Mouse (Mus musculus): ENCODE results near the gene Sh3bp5.

Gene Sh3bp5

DNA sequence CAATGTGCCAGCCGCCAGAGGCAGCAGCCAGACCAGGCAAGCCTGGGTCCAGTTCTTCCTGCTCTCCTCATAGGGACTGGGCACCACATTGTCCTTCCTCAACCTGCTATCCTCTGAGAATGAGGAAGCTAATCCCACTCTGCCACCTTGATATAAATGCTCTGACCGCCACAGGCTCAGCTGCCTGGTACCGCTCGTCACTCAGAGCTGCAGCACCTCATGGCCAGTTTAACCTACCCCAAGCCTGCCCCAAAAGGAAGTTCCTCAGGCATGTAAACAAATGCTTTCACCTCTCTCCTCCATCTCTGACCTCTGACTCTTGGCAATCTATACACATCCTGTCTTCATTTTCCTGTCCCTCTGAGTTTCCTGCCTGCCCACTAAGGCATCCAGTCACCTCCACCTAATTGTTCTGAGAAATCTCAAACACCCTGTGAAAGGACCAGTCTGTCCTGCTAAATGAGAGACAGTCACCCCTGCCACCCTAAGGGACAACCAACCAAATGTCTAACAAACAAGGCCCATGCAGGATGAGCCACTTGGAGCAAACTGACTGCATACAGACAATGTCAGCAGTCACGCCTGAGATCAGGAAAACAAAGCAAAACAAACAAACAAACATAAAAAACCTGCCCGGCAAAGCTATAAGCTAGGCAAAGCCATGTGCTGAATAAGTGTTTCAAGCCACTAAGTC is 27.8 kb downstream of the Sh3bp5 start:
- DNase-seq, result no peak

DNA sequence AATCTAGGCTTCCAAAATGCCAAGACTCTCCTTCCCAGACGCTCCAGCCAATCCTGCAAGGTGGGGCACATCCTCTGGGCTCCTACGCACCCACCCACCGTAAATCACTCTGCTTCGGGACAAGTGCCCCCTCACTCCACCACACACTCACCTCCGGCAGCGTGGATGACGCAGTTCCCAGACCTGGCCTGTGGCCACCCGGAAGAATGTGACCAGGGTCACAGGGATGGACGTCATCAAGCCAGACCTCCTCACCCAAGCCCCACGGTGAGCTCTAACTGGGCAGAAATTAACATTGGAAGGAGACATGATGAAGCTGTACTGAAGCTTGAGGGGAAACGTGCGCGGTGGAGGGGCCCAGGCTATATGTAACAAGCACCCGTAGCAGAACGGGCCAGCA is 28.7 kb downstream of the Sh3bp5 start:
- no peak for DNase-seq

DNA sequence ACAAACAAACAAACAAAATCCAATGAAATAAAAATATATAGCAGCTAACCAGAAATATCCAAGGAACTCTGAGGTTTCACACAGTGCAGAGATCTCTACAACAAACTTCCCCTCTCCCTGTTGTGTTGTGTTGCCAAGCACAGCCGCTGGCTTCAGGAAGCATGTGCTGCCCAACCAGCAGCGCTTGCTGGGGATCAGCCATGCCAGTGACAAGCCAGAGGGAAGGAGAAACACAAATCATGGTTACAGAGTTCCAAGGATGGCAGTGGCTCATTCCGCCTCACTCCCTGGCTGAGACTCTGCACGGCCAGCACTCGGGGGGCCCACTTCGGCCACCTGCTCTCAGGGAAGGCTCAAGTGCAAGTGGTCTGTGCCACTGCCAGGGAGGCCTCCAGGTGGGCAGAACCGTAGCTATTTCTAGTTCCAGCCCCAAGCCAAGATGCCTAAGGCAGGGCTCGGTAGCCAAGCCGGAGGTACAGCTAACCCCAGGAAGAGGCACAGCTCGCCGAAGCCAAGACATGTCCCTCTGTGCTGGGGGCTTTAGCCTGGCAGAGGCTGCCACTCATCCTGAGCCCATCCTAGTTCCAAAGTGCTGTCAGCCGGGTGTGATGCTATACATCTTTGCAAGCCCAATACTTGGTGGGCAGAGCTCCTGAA is 29.6 kb downstream of the Sh3bp5 start:
- DNase-seq, result no peak

DNA sequence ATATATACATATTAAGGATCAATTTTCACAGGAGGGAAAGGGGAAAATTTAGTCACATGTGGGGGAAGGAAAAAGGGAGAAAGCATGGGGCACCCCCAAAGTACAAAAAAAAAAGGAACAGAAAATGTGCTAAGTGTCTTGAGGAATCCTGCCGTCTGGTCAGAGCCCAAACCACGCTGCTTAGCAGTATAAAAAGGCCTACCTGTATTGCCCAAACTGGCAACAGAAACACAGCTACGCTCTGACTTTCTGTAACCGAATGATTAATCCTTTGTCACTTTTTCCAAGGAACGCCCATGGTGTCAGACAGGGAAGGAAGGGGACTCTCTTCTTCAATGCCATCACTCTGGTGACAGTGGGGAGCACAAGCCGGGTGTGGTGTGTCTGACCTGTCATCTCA is 30.2 kb downstream of the Sh3bp5 start:
- DNase-seq, result no peak

DNA sequence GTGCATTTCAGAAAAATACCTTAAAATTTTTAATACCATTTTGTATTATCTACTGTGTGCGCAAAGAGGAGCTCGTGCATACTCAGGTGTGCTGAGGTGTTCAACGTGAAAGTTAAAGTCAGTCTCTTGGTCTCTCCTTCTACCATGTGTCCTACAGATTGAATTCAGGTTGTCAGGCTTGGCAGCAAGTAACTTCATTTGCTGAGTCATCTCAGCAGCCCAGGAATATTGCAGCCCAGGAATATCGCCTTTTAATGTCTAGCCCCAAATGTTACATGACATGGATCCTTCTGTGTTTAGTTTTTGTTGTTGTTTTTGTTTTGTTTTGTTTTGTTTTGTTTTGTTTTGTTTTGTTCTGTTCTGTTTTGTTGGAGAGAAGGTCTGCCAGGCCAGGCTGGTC is 31.2 kb downstream of the Sh3bp5 start:
- no peak for DNase-seq

DNA sequence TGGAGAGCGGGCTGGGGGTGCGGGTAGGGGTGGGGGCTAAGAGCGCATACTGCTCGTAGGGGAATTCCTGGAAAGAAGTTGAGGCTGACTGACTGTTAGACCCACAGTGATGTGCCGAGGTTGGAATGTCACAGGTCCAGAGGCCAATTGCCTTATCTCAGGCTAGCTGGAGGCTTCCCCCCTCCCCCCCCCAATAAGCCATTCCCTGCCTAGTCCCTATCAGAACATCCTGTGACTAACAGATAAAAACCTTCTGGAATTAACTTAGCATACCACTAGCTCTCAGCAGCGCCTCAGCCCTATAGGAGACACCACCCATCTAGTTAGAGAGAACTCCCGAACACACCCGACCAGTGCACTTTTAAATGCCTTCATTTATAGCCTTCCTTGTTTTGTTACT is 31.9 kb downstream of the Sh3bp5 start:
- no peak for DNase-seq

DNA sequence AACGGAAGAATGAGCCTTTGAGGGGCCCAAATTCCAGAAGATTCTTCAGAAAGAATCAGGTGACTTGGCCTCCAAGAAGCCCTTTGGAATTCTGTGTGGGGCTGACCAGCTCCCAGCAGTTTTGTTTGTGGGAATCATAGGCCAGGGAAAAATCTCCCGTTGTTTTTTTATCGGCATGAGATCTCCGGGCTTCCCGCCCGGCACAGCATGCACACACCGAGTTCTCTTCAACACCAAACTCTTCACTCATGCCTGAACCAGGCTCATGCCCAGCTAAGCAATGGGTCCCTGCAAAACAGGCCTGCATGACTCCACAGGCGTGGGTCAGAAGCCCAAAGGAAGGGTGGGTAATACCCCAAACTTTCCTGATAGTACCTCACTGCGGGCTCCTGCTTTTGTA is 32.3 kb downstream of the Sh3bp5 start:
- no peak for DNase-seq

DNA sequence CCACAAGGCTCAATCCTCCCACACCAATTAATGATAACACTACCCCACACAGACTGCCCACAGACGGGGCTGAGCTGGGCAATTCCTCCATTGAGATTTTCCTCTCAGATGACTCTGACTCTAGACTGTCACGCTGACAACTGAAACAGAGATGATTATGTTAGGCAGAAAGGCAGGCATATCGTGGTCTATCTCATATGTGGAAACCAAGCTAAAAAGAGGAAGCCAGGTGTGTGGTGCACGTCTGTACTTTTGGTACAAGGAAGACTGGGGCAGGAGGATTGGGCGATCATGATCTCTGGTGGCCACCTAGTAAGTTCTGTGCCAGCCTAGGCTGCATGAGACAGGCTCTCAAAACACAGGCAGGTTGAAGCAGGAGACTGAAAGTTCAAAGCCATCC is 33.2 kb downstream of the Sh3bp5 start:
- no peak for DNase-seq

DNA sequence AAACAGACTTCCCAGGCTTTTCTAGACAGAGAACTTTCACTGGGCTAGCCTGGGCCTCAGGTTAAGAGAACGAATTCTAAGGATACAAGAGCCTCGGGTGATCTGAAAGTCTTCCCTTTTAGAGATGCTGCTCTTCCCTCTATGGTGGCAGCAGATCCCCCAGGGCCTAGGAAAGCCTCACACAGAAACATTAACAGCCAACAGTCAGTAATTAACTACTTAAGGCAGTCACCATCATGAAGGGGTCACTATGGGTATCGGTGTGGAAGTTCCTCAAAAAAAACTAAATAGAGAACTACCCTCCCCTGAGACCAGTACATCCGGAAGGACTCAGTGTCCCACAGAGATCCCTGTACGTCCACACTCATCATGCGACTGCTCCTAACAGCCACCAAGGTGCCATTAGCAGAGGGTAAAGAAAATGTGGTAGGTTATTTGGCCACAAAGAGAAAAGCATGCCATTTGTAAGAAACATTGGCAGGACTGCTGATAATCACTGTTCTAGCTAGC is 33.9 kb downstream of the Sh3bp5 start:
- DNase-seq, result no peak

DNA sequence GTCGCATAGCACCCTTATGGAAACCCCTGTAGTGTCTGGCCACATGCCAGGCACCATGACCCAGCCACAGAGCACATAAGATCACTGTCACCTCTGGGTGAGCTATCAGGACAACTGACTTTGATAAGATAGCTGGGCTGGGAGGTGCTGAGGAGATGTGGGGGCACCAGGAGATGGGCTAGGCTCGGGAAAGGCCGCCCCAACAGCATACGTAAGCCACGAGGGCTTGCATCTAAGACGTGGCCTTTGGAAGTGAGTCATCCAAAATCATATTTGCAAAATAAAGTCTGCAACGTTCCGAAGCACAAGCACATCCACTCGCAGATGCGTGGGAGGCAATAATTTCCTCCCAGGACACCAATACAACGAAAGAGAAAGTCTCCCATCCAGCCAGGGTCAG is 35.0 kb downstream of the Sh3bp5 start:
- DNase-seq, result no peak

DNA sequence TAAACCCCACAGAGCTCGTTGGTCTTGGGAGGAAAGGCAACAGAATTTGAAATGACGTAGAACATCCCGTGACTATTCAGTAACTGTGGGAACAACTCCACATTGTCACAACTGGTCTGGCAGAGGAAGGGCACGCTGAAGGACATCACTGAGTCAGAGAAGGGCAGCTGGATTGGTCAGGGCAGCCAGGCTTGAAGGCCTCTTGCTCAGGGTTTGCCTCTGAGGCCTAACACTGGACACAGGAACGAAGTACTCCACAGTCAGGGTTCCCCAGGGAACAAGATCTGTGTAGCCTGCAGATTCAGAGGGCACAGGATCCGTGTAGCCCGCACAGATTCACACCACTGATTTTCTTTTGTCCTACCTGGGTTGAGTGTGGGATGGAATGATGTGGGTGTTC is 35.6 kb downstream of the Sh3bp5 start:
- DNase-seq, result no peak

DNA sequence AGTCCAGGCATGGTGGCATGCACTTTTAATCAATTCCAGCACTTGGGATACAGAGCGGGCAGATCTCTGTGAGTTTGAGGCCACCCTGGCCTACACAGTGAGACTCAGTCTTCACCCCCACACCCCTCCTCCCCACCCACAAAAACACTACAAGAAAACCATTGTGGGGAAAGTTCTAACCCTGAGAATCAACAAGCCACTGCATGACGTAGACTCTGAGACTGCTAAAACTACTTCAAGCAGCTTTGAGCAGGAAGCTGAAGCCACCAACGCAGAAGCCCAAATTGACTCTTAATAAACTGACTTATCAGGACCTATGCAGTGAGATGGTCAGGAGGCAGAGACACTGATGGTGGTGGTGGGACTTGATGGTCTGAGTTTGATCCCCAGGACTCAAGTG is 36.6 kb downstream of the Sh3bp5 start:
- DNase-seq, result no peak

DNA sequence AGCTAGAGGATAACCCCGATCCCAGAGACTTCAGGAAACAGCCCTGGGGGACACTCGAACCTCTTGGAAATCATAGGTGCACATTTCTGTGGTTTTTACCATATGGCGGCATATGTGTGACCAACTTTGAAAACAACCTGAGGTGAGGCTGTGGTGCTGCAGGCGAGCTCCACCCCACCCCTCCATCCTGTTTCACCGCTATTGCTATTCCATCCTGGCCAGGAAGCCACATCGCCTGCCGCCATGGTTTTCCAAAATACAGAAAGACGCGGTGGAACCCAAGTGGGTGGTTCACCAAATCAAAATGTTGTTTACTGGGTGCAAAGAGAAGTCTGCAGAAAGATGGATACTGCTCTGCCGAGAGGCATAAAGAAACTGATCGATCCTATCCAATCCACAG is 37.1 kb downstream of the Sh3bp5 start:
- DNase-seq, result no peak

DNA sequence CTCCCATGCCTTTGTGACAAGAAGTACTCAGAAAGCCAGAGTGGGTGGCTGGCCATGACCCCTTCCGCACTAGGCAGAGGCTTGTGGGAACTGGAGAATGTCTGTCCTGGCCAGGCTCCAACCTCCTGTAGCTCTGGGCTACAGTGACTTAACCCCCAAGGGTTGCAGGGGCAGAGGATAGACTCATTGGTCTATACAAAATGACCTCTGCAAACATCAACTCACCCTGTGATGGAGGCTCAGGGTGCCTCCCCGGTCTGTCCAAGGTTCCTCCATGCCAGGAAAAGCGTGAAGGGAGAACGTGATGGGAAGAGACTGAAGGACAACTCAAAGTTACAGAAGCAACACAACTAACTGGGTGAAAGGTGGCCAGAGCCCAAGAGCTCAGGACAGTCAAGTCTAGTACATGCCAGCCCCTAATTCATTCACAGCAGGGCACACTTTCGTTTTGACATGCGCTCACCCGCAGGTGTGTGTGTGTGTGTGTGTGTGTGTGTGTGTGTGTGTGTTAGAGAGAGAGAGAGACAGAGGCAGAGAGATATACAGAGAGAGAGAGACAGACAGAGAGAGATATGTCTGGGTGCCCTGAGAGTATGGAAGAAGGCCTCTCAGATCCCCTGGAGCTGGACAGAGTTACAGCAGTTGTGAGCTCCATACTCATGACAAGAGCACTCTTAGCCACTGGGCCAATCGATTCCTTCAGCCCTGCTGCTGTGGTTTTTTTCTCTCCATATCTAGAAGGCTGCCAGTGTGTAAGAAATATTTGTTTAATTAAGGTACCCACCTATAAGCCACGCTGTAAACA is 37.9 kb downstream of the Sh3bp5 start:
- no peak for DNase-seq

DNA sequence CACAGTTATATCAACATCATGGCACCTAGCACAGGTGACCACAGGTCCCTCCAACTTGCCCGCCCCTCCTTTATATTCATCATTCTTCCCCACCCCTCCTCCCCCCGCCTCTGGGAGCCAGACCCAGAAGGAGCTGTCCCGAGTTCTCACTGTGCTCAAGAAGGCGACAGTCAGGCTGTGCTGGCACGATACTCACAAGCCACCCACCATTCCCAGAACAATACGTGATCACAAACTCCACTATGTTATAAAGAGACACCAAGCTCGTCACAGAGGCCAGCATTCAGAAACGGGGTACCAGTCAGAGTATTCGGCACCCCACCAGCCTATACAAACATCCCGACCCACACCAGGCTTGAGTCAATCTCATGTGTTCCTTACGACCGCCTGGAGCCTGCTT is 38.5 kb downstream of the Sh3bp5 start:
- DNase-seq, result no peak

DNA sequence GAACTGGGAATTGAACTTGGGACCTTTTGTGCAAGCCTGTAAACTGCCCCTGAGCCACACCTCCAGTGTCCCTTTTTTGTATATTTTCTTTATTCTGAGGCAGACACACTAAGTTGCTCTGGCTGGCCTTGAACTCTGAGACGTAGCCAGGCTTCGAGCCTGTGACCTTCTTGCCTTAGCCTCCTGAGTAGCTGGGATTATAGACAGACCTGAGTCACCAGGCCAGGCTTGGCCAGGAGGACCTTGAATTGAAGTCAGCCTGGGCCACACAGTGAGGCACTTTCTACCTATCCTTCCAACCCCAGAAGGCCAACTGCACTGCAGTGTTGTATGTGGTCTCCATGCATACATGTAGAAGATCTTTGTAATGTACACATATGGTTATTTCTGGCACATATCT is 39.5 kb downstream of the Sh3bp5 start:
- DNase-seq, result no peak

DNA sequence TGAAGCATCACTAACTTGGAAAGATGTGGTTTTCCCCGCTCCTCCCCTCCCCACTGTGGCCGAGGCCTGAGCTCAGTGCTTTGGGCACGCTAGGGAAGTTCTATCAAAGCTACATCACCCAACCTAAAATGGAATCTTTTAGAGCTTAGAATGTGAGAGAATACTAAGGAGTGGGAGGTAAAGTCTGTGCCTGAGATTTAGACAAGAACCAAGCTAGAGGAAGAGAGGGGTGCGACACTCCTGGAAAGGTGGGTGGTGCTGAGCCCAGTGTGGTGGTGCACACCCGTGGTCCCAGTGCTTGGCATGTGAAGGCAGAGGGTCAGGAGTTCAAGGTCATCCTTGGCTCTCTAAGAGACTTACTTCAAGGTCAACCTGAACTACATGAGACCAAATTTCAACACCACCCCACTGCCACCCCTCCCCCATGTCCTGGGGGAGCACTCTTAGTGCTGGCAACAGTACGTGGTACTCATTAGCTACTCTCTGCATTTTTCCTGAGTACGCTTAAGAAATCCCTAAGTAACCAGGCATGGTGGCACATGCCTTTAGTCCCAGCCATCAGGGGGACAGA is 40.2 kb downstream of the Sh3bp5 start:
- no peak for DNase-seq

DNA sequence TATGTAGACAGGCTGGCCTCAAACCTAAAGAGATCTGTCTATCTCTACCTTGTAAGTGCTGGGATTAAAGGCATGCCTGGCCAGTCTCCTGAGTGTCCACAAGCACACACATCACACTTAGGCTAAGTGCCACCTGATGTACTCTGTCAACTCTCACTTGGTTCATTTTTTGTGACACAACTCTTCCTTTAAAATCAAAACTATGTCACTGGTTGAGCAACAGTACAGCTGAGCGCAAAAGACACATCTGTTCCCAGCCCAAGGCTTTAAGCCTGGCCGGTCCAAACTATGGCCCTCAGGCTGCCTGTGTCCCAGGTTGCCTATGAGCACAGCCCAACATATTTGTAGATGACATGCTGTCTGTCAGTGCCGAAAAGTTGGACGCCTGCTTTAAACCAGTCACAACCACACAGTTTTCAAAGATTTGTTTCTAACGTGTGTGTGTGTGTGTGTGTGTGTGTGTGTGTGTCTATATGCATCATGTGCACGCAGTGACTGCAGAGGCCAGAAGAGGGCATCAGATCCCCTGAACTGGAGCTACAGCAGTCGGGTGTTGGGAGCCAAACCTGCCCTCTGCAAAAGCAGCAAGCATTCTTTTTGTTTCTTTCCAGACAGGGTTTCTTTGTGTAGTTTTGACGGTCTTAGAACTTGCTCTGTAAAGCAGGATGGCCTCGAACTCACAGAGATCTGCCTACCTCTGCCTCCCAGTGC is 40.9 kb downstream of the Sh3bp5 start:
- DNase-seq, result no peak

DNA sequence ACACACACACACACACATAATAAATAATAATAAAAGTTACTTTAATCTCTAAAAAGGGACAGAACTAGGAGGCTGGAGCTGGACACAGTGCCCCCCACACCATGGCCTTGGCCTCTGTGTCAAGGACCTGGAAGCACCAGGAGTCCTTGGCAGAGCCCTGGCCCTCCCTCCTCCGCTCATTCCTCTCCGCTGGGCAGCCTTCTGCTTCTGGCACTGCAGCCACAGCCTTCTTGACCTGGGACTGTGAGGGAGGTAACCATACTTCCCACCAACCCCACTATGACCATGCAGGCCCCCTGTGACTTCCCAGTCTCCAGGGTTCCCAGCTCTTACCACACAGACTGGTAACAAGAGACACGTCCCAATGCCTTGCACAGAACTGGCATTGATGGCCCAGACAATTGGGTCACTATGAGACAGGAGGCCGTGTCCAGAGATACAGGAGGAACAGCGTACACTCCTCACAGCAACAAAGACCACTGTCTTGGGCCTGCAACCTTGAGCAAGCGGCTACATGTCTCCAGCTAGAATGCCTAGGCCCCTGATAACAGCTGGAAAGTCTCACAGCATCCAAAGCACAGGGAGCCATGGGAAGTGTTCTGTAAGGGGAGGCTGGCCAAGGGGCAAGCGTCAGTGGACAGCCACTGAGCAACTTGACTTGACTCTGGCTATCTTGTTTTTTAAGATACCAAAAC is 41.8 kb downstream of the Sh3bp5 start:
- DNase-seq, result no peak

DNA sequence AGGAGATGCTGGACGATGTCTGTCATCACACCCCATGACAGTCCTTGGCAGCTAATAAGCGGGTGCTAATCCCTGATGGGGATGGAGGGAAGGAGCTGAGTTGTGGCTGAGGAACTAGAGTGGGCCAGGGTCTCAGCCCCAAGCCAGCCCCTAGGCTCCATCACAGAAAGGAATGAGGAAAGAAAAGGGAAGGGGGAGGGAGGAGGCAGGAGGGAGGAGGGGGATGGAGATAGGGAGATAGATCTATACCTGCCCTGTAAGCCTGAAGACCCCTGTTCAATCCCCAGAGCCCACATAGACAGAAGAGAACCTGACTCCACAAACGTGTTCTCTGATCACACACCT is 42.4 kb downstream of the Sh3bp5 start:
- DNase-seq, result no peak

DNA sequence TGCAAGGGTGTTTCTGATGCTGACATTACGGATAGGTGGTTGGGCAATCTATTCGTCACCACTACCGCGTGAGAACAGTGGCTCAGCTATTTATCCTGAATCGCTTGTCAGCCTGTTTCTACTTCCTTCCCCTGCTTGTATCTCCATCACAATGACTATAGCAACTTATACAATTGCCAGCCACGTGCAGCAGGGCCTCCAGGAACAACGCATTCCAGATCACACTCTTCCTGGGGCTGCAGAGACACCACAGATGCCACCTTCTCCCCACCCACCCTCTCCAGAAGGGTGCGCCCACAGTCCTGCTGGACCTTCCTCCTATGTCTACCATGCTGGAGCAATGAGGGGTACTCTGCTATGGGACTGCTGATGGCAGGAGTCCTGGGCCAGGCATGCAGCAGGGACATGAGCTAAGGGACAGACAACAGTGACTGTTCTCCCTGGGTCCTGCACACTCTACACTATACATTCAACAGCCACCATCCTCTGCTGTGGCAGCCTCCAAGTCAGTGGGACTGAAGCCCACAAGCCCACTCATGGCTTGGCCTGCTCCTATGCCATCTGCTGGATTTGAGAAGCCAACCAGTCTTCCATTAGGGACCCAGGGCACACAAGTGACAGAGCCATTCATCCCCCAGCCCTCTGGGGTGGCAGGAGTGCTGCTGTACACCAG is 42.9 kb downstream of the Sh3bp5 start:
- DNase-seq, result no peak

DNA sequence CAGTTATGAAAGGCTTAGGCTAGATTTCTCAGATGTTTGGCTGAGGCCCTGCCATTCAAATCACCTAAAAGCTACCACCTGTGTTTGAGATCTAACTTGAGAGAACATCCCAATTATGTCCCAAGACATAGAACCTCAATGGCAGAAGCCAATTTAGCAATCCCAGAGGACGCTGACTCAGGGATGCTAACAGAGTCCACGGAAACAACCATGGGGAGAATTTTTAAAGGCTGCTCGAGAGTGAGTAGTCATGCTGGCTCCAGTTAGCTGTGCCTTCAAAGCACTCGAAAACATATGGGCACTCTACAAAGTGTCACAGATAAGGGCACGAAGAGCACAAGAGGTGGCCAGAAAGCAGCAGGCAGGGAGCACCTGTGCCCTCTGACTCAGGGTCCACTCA is 43.6 kb downstream of the Sh3bp5 start:
- no peak for DNase-seq

Measured in embryo, embryonic 11 days (tissue).